Mouse (Mus musculus) regulatory T cell (primary cell): ENCODE data around the gene Fads1.

ENCODE experiments used
- in situ Hi-C: fragments of 300-600 bp; cut with MboI, MseI; formaldehyde crosslinking; loops from one replicate; pipeline ENCODE4 v1.15.1; 2025; ENCODE audit warnings: high pct_unique_total_duplicates

Gene Fads1

GRCm38 (mm10) chr19:10244183-10244582, 61.5 kb downstream of the Fads1 start:
- in situ Hi-C loops = no loop called here
